ENCODE assay signal across 8 mouse cellular contexts in genomic region chr14:114854324-114855054, GRCm38 (mm10).
A peak's percentile ranks its signal among the peaks of the same experiment; 100 is the strongest.
DNase-seq lines count a peak whose midpoint lies in the region; ATAC-seq and TF ChIP-seq lines count a peak whose summit lies in the region.

No protein-coding gene starts in this region.

- H3K4me2 ChIP-seq in lung, postnatal 0 days (replicated peaks; ENCODE audit: low read depth, low read length): no peak overlapping the region
- no peak overlapping the region for H3K4me2 ChIP-seq in midbrain, embryonic 16.5 days (ENCODE audit: low read length)

- peak; percentile 65 for DNase-seq in lung, postnatal 0 days (ENCODE audit: low spot score)
- DNase-seq in lung, adult 2 months: no peak
- peak; percentile 76 for DNase-seq in embryo, embryonic 11 days
- peak; percentile 57 for DNase-seq in induced T-regulatory cell, adult 2 months (ENCODE audit: low read depth)
- no peak for DNase-seq in layer of hippocampus, postnatal 36 days
- no peak for DNase-seq in cerebellum, adult 8-10 months
- no peak for DNase-seq in gastrocnemius, postnatal 4 days (ENCODE audit: low spot score in 2 of 2)

- H3K27me3 ChIP-seq in lung, postnatal 0 days (replicated peaks; ENCODE audit: insufficient read depth, low read length): no peaks in the 10 kb centered on the region
- H3K27me3 ChIP-seq in midbrain, embryonic 16.5 days (ENCODE audit: control insufficient read depth, insufficient read depth, low read depth, low read length): no peaks in the 10 kb centered on the region; the same call in 1 of the 2 replicates

- H3K4me3 ChIP-seq in lung, postnatal 0 days (ENCODE audit: low read depth, low read length): no peak overlapping the region
- no peak overlapping the region for H3K4me3 ChIP-seq in lung, adult 2 months (replicated peaks; ENCODE audit: extremely low read depth, low read depth, low read length)
- no peak overlapping the region for H3K4me3 ChIP-seq in midbrain, embryonic 16.5 days (ENCODE audit: low read depth, low read length)

- WGBS in lung, postnatal 0 days: 21% methylated on average over 9 of the region's 9 CpGs
- 21% methylated on average over 9 of the region's 9 CpGs for WGBS in lung, adult 2 months
- 26% methylated on average over 9 of the region's 9 CpGs for WGBS in midbrain, embryonic 16.5 days

- TF ChIP-seq POLR2A in lung, adult 2 months (IDR thresholded peaks at IDR 0.05; ENCODE audit: borderline replicate concordance, extremely low read depth, low read depth, low read length): no peak

- TF ChIP-seq CTCF in lung, postnatal 0 days (IDR thresholded peaks at IDR 0.05): peak; percentile 79
- no peak for TF ChIP-seq CTCF in lung, adult 2 months (IDR thresholded peaks at IDR 0.05; ENCODE audit: insufficient read depth, low read length)

- H3K9ac ChIP-seq in lung, postnatal 0 days (replicated peaks; ENCODE audit: low read depth): no peak overlapping the region
- H3K9ac ChIP-seq in midbrain, embryonic 16.5 days (ENCODE audit: low read depth, low read length): no peak overlapping the region

- TF ChIP-seq EP300 in lung, postnatal 0 days (IDR thresholded peaks at IDR 0.05): no peak

- no peaks in the 10 kb centered on the region for H3K36me3 ChIP-seq in lung, postnatal 0 days (ENCODE audit: insufficient read depth, low read length)
- H3K36me3 ChIP-seq in midbrain, embryonic 16.5 days (ENCODE audit: control insufficient read depth, insufficient read depth, low read length): no peaks in the 10 kb centered on the region

- H3K4me1 ChIP-seq in lung, postnatal 0 days (ENCODE audit: insufficient read depth, low read depth, low read length): no peaks in the 10 kb centered on the region
- no peaks in the 10 kb centered on the region for H3K4me1 ChIP-seq in lung, adult 2 months (ENCODE audit: control insufficient read depth, insufficient read depth, low read length)
- H3K4me1 ChIP-seq in midbrain, embryonic 16.5 days (ENCODE audit: control insufficient read depth, insufficient read depth, low read length): peaks cover 6% of the 10 kb centered on the region

- no peaks in the 10 kb centered on the region for H3K9me3 ChIP-seq in lung, postnatal 0 days (ENCODE audit: low read length)
- H3K9me3 ChIP-seq in midbrain, embryonic 16.5 days (replicated peaks; ENCODE audit: control insufficient read depth, low read length, poor library complexity, severe bottlenecking): no peaks in the 10 kb centered on the region

- no peak for ATAC-seq in lung, postnatal 0 days
- ATAC-seq in midbrain, embryonic 16.5 days: peak; percentile 68

- no peak overlapping the region for H3K27ac ChIP-seq in lung, postnatal 0 days (ENCODE audit: low read length)
- H3K27ac ChIP-seq in midbrain, embryonic 16.5 days (ENCODE audit: low read length): no peak overlapping the region

Comparison
In these comparisons a context has a peak if more than half of its experiments do, and no peak if none do; other contexts are left out.
1. DNase-seq: peak in lung, postnatal 0 days (single experiment), embryo, embryonic 11 days (single experiment) and induced T-regulatory cell, adult 2 months (single experiment); none in lung, adult 2 months (single experiment), layer of hippocampus, postnatal 36 days (0 of 2), cerebellum, adult 8-10 months (single experiment) and gastrocnemius, postnatal 4 days (0 of 2).